Mouse (Mus musculus): ENCODE measurements at regions not wholly inside any gene's neighbourhood (a gene's known extent, or its start where the extent isn't known, plus 50 kb on each side); places are given as distances from the start of the nearest gene placed in this dataset.

DNA sequence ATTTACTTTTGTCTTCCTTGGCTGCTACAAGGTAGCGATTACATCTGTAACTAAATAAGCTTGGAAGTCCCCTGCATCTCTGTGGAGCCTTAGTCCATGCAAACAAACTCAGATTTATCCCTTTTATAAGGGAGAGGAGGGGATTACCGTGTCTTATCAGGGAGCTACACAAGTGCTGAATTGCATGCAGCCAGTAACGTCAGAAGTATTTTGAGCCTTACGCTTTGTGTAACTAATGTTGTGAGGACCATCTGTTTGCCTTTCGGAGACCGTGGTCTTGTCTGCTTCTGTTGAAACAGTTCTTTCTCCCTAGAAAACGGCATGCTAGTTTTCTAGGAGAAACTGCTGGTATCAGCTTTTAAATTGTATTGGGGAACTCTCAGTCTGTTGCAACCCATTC is 58.0 kb upstream of the Dmrta1 start:
- H3K27ac ChIP-seq (ENCODE audit: low read length), result no peak overlapping the region
- 73% methylated on average over 7 of the region's 7 CpGs for WGBS
- H3K4me1 ChIP-seq (ENCODE audit: insufficient read depth, low read length), result no peaks in the 10 kb centered on the region
- H3K27me3 ChIP-seq (ENCODE audit: insufficient read depth, low read length), result no peaks in the 10 kb centered on the region
- no peak overlapping the region for H3K4me3 ChIP-seq (ENCODE audit: low read length)
- H3K9ac ChIP-seq (replicated peaks; ENCODE audit: low read length), result no peak overlapping the region
- no peak for ATAC-seq (ENCODE audit: low FRiP score, low TSS enrichment)
- H3K4me2 ChIP-seq (replicated peaks; ENCODE audit: low read depth, low read length), result no peak overlapping the region
- H3K36me3 ChIP-seq (ENCODE audit: insufficient read depth, low read length), result no peaks in the 10 kb centered on the region
- no peaks in the 10 kb centered on the region for H3K9me3 ChIP-seq (ENCODE audit: low read length)

DNA sequence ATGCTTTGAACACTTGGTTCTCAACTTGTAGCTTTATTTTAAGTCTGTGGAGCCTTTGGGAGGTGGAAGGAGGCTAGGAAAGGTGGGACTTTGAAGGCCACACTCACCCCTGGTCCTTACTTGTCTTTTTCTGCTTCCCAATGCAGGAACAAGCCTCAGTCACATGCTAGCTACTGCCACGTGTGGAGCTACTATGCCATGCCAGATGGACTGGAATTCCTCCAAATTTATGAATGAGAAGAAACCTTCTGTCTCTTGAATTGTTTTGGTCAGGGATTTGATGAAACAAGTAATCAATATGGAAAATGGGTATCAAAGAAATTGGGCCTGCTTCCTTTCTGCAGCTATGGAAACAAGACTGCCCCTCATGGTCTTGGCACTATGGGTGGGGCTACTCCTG is 74.5 kb upstream of the Dmrta1 start:
- Histone ChIP-seq H3K4me2 (replicated peaks; ENCODE audit: low read depth, low read length) (no peak overlapping the region), H3K27ac (ENCODE audit: low read length) (no peak overlapping the region), H3K36me3 (ENCODE audit: insufficient read depth, low read length) (no peaks in the 10 kb centered on the region), H3K9ac (replicated peaks; ENCODE audit: low read length) (no peak overlapping the region), H3K27me3 (ENCODE audit: insufficient read depth, low read length) (no peaks in the 10 kb centered on the region), H3K4me1 (ENCODE audit: insufficient read depth, low read length) (no peaks in the 10 kb centered on the region), H3K4me3 (ENCODE audit: low read length) (no peak overlapping the region), H3K9me3 (ENCODE audit: low read length) (no peaks in the 10 kb centered on the region)
- WGBS, result 50% methylated on average over 1 of the region's 1 CpGs
- no peak for ATAC-seq (ENCODE audit: low FRiP score, low TSS enrichment)

DNA sequence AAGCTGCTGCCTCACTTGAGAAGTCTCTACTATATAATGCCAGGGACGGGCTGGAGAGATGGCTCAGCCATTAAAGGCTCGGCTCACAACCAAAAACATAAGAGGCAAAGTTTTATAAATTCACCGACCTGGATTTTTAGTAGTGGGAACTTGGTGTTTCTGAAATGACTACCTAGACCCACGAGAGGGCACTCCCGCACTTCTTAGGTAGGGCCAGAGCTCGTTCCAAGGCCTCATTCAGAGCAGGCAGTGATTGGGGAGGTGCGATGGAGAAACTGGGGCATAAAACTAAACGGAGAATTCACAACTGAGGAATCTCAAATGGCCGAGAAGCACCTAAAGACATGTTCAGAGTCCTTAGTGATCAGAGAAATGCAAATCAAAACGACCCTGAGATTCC is 103.7 kb upstream of the Dmrta1 start:
- no peaks in the 10 kb centered on the region for H3K9me3 ChIP-seq (ENCODE audit: low read length)
- no peak overlapping the region for H3K4me2 ChIP-seq (replicated peaks; ENCODE audit: low read depth, low read length)
- H3K27ac ChIP-seq (ENCODE audit: low read length), result no peak overlapping the region
- WGBS, result 10% methylated on average over 10 of the region's 10 CpGs
- H3K27me3 ChIP-seq (ENCODE audit: insufficient read depth, low read length), result no peaks in the 10 kb centered on the region
- H3K36me3 ChIP-seq (ENCODE audit: insufficient read depth, low read length), result no peaks in the 10 kb centered on the region
- ATAC-seq (ENCODE audit: low FRiP score, low TSS enrichment), result no peak; the same call in 1 of the 2 replicates
- no peak overlapping the region for H3K9ac ChIP-seq (replicated peaks; ENCODE audit: low read length)
- no peaks in the 10 kb centered on the region for H3K4me1 ChIP-seq (ENCODE audit: insufficient read depth, low read length)
- no peak overlapping the region for H3K4me3 ChIP-seq (ENCODE audit: low read length)

DNA sequence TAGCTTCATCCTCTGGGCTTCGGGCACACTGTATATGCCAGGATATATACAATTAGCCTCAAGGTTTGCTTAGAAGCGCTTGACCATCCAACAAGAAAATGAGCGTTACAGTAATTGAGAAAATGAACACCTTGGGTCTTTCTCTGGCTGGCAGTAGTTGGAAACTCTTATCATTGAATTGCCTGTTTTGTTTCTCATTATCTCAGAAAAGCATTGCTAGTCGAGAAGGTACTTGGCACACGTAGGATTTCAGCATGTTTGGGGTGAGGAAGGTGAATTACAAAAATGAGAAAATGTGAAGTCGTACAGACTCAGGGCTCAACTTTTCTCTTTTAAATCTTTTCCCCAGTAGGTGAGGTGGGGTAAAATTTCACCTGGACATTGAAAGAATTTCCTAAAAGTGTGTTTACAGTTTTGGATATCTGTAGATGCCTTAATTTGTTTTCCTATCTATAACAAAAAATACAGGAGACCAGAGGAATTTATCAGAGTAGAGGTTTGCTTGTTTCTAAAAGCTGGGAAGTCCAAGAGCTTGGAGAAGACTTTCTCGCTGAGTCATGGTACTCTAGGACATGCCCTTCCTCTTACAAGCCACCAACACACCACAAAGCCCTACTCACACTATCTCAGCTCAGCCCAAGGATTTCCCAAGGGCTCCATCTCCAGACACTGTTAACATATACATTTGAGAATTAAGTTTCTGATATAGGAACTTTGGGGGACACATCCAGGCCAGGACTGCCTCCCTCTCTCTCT is 124.3 kb upstream of the Dmrta1 start:
- Histone ChIP-seq H3K9me3 (ENCODE audit: low read length) (no peaks in the 10 kb centered on the region), H3K4me3 (ENCODE audit: low read length) (no peak overlapping the region), H3K4me2 (replicated peaks; ENCODE audit: low read depth, low read length) (no peak overlapping the region), H3K4me1 (ENCODE audit: insufficient read depth, low read length) (no peaks in the 10 kb centered on the region), H3K36me3 (ENCODE audit: insufficient read depth, low read length) (no peaks in the 10 kb centered on the region), H3K9ac (replicated peaks; ENCODE audit: low read length) (no peak overlapping the region), H3K27me3 (ENCODE audit: insufficient read depth, low read length) (no peaks in the 10 kb centered on the region), H3K27ac (ENCODE audit: low read length) (no peak overlapping the region)
- ATAC-seq (ENCODE audit: low FRiP score, low TSS enrichment), result no peak
- WGBS, result 73% methylated on average over 7 of the region's 7 CpGs

DNA sequence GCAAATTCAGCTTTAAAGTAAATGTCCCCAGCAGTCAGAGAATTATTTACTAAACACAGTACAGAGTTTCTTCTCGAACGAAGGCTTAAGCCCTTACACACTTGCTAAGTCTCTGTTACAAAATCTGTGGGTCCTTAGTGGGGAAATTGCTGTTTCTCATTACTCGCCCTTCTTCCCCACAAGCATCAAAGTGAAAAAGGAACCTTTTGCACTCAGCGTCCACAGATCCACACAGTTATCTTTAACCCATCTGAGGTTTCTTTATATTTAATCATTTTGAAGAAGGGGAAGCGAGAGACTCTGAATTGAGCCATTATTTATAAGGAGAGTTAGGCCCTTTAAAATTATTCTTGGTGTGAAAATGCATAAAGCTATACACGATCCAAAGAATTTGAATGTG is 126.7 kb upstream of the Dmrta1 start:
- Histone ChIP-seq H3K4me2 (replicated peaks; ENCODE audit: low read depth, low read length) (no peak overlapping the region), H3K4me3 (ENCODE audit: low read length) (no peak overlapping the region), H3K27ac (ENCODE audit: low read length) (no peak overlapping the region), H3K36me3 (ENCODE audit: insufficient read depth, low read length) (no peaks in the 10 kb centered on the region), H3K27me3 (ENCODE audit: insufficient read depth, low read length) (no peaks in the 10 kb centered on the region), H3K4me1 (ENCODE audit: insufficient read depth, low read length) (no peaks in the 10 kb centered on the region), H3K9me3 (ENCODE audit: low read length) (no peaks in the 10 kb centered on the region), H3K9ac (replicated peaks; ENCODE audit: low read length) (no peak overlapping the region)
- ATAC-seq (ENCODE audit: low FRiP score, low TSS enrichment), result no peak
- WGBS, result 68% methylated on average over 6 of the region's 6 CpGs

DNA sequence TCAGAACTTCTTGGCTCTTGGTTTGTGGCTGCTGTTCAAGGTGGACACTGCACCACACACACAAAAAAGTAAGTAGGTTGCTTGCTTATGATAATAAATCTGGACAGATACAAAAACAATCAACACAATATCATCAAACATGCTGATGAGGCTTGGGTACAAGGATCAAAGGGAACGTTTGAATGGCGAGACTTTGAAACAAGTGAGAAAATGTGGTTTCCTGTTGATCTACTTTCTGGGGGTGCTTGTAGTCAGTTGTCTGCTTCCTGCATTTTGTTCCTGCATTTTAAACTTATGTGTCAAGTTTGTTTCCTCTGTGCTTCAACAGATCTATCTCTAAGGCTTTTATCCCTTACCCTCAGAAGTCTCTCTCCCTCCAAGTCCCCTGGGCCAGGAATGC is 128.7 kb upstream of the Dmrta1 start:
- H3K9me3 ChIP-seq (ENCODE audit: low read length), result no peaks in the 10 kb centered on the region
- ATAC-seq (ENCODE audit: low FRiP score, low TSS enrichment), result no peak
- H3K4me3 ChIP-seq (ENCODE audit: low read length), result no peak overlapping the region
- H3K4me2 ChIP-seq (replicated peaks; ENCODE audit: low read depth, low read length), result no peak overlapping the region
- no peak overlapping the region for H3K27ac ChIP-seq (ENCODE audit: low read length)
- H3K36me3 ChIP-seq (ENCODE audit: insufficient read depth, low read length), result no peaks in the 10 kb centered on the region
- no peak overlapping the region for H3K9ac ChIP-seq (replicated peaks; ENCODE audit: low read length)
- no peaks in the 10 kb centered on the region for H3K27me3 ChIP-seq (ENCODE audit: insufficient read depth, low read length)
- 72% methylated on average over 2 of the region's 2 CpGs for WGBS
- H3K4me1 ChIP-seq (ENCODE audit: insufficient read depth, low read length), result no peaks in the 10 kb centered on the region

DNA sequence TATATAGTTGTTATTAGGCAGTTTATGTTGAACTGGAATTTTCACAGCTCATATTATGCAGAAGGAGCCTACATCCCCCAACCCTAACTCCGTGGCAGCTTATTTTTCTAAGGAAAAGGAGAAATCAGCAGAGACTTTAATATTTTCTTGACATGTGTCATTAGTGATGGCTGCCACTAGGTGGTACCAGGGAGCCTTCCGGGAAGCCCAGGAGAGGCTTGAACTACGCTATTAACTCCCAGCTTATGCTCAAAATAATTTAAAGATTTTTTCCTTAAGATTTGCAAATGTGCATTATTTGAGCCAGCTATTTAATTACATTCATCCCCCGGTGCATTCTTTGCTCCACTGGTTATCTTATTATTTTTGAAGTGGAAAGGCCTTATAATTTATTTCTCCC is 146.8 kb upstream of the Dmrta1 start:
- Histone ChIP-seq H3K9me3 (ENCODE audit: low read length) (no peaks in the 10 kb centered on the region), H3K4me1 (ENCODE audit: insufficient read depth, low read length) (no peaks in the 10 kb centered on the region), H3K9ac (replicated peaks; ENCODE audit: low read length) (no peak overlapping the region), H3K4me3 (ENCODE audit: low read length) (no peak overlapping the region), H3K36me3 (ENCODE audit: insufficient read depth, low read length) (no peaks in the 10 kb centered on the region), H3K27ac (ENCODE audit: low read length) (no peak overlapping the region), H3K4me2 (replicated peaks; ENCODE audit: low read depth, low read length) (no peak overlapping the region), H3K27me3 (ENCODE audit: insufficient read depth, low read length) (peaks cover 12% of the 10 kb centered on the region; the same call in 1 of the 2 replicates)
- ATAC-seq (ENCODE audit: low FRiP score, low TSS enrichment), result no peak
- 9% methylated on average over 4 of the region's 4 CpGs for WGBS

DNA sequence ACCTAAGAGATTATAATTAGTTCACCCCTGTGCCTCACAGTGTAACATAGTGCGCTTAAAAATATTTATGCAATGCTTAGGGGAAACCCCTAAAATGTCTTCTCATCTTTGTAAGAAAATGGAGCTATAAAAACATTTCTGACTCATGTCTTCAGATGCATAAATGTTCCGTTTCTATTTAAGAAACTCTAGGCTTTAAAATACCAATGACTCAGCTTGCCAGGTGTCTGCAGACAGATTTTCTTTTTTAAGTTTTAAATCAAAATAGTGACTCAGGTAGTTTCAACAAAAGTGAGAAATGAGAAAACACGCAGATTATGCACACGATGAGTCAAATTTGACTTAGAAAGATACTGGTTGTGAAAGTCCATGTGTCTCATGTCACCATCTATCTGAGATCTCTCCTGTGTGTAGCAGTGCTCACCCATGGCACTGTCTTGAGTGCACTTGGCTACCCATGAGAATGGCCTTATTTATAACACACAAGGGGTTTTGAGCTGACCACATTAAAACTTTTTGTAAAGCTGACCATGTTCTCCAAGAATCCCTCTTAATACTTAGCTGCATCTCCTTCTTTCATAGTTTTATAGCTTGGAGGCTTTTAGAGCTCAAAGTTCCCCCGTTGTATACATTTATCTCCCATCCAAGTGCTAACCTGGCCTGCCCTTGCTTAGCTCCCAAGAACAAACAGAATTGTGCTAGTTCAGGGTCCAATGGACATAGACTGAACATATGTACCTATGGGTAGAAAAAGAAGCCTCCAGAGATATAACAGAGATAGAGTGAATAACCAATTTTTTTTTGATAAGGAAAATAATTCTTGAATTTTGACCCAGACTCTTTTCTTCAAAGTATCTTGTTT is 149.0 kb upstream of the Dmrta1 start:
- 76% methylated on average over 5 of the region's 5 CpGs for WGBS
- Histone ChIP-seq H3K4me2 (replicated peaks; ENCODE audit: low read depth, low read length) (no peak overlapping the region), H3K27ac (ENCODE audit: low read length) (no peak overlapping the region), H3K36me3 (ENCODE audit: insufficient read depth, low read length) (no peaks in the 10 kb centered on the region), H3K27me3 (ENCODE audit: insufficient read depth, low read length) (peaks cover 27% of the 10 kb centered on the region; the same call in 1 of the 2 replicates), H3K9ac (replicated peaks; ENCODE audit: low read length) (no peak overlapping the region), H3K4me1 (ENCODE audit: insufficient read depth, low read length) (no peaks in the 10 kb centered on the region), H3K4me3 (ENCODE audit: low read length) (no peak overlapping the region), H3K9me3 (ENCODE audit: low read length) (no peaks in the 10 kb centered on the region)
- ATAC-seq (ENCODE audit: low FRiP score, low TSS enrichment), result no peak

DNA sequence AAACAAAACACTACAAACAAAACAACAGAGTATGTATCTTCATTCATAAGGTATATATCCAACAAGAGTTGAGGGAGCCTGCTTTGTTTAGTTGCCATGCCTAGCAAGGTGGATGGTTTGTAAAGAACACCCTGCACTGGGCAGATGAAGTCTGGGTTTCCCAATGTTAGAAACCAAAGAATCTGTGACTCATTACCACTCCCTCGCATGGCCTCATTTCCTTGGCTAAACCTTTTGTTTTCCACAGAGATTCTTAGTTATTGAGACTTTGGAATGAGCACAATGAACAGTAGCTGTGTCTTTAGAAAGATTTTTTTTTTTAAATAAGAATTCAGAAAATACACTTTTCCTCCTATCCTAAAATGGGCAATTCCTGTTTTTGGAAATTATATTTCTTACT is 151.3 kb upstream of the Dmrta1 start:
- ATAC-seq (ENCODE audit: low FRiP score, low TSS enrichment), result no peak

DNA sequence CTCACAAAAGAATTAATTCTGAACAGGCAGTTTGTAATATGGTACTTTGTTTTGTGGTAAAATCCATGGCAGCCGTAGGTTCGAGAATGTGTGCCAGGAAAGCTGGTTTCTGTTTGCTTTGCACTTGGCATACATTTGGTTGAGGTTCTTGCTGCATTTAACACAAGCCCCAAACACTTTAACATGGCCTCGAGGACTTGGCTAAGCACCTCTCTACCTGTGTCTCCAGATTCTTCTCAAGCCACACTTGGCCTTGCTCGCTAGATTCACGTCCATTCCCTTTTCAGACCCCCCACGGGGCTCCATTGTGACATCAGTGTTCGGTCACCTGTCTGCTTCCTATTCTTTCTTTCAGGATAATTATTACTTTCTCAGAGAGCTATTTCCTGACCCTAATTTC is 151.9 kb upstream of the Dmrta1 start:
- no peak overlapping the region for H3K4me3 ChIP-seq (ENCODE audit: low read length)
- no peaks in the 10 kb centered on the region for H3K4me1 ChIP-seq (ENCODE audit: insufficient read depth, low read length)
- WGBS, result 82% methylated on average over 7 of the region's 7 CpGs
- no peak overlapping the region for H3K4me2 ChIP-seq (replicated peaks; ENCODE audit: low read depth, low read length)
- peaks cover 42% of the 10 kb centered on the region; the same call in 1 of the 2 replicates for H3K27me3 ChIP-seq (ENCODE audit: insufficient read depth, low read length)
- H3K27ac ChIP-seq (ENCODE audit: low read length), result no peak overlapping the region
- H3K9ac ChIP-seq (replicated peaks; ENCODE audit: low read length), result no peak overlapping the region
- ATAC-seq (ENCODE audit: low FRiP score, low TSS enrichment), result no peak
- no peaks in the 10 kb centered on the region for H3K9me3 ChIP-seq (ENCODE audit: low read length)
- H3K36me3 ChIP-seq (ENCODE audit: insufficient read depth, low read length), result no peaks in the 10 kb centered on the region

More for the DNA sequence above, 151.3 kb upstream of the Dmrta1 start:
- Histone ChIP-seq H3K4me3 (ENCODE audit: low read length) (no peak overlapping the region), H3K27me3 (ENCODE audit: insufficient read depth, low read length) (peaks cover 38% of the 10 kb centered on the region; the same call in 1 of the 2 replicates), H3K9me3 (ENCODE audit: low read length) (no peaks in the 10 kb centered on the region), H3K4me1 (ENCODE audit: insufficient read depth, low read length) (no peaks in the 10 kb centered on the region), H3K27ac (ENCODE audit: low read length) (no peak overlapping the region), H3K36me3 (ENCODE audit: insufficient read depth, low read length) (no peaks in the 10 kb centered on the region), H3K4me2 (replicated peaks; ENCODE audit: low read depth, low read length) (no peak overlapping the region), H3K9ac (replicated peaks; ENCODE audit: low read length) (no peak overlapping the region)
- WGBS, result 66% methylated on average over 1 of the region's 1 CpGs

Data from kidney, embryonic 16.5 days (tissue).